Mouse (Mus musculus): ENCODE measurements around the gene Mfsd2b.
"Not testable (repeated sequence)": the region's sequence is repeated elsewhere in the genome, so short reads cannot be mapped to it uniquely, and the experiment has no call there.

The Mfsd2b gene

DNA sequence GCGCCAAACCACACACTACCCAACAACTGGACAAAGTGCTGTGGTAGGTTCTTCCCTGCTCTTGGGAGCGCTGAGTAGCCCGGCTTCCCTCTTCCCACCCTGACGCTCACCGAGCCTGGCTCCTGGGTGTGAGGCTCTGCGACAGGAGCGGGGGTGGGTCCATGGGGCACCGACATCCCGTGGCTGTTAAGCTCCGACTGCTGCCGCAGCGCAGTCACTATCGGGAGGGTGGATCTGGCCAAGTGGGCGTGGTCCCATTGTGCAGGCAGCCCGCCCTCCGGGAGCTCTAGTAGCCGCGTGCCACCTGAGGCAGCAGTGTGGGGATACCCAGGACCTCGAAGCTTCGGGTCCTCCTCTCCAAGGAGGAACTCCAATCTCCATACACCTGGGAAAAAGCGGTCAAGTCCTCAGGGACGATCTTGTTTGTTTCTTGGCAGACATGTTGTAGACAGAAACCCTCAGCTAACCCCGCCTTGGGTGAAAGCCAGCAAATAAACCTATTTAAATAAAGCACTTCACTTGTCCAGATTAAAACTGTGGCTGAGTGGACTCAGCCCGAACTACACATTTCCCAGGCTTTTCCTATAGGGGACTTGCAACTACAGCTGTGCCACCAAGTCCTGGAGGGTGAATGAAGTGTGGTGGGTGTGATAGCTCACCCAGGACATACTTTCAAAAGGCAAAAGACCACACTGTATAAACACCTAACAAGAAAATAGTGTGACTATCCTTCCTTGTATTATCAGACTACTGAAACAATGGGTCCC, at the start of gene Mfsd2b:
Mfsd2b (minus strand) TSS at position 199 of the 767 bp plus-strand sequence.
- peak; percentile 60 to 64 for DNase-seq (ENCODE audit: low spot score in 2 of 2)

DNA sequence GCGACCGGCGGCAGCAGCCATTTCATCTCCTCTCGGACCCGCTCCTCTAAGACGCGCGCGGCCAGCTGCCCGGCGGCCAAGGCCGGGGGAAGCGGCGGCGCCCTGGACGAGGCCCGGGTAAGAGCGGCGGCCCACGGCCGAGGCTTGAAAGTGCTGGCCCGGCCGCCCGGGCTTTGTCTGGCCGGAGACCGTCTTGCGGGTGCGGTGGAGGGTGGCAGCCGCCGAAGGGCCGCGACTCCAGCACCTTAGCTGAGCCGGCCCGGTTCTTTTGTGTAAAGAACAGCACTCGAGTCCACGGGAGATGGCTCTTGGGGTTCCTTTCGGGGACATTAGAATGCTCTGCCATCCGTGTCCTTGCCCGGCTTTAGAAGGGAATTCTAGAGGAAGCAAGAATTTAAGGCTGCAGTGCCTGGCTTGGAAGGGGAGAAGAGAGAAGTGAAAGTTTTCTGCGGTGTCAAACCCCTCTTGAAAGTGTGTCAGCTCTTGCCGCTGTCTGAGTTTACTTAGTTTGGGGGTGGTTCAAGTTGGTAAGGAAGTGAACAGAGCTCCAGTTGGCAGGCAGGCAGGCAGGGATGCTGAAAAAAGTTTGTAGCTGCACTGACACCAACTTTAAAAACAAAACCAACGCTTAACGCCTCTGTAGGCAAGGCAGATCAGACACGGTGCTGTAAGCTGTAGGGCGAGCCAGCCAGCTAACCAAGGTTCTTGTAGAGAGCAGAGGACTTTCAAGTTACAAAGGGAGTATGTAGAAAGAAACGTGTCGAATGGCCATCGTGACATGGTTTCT, 43.8 kb upstream of the Mfsd2b start:
- DNase-seq (ENCODE audit: low spot score in 2 of 2): peak; percentile 63 to 68

DNA sequence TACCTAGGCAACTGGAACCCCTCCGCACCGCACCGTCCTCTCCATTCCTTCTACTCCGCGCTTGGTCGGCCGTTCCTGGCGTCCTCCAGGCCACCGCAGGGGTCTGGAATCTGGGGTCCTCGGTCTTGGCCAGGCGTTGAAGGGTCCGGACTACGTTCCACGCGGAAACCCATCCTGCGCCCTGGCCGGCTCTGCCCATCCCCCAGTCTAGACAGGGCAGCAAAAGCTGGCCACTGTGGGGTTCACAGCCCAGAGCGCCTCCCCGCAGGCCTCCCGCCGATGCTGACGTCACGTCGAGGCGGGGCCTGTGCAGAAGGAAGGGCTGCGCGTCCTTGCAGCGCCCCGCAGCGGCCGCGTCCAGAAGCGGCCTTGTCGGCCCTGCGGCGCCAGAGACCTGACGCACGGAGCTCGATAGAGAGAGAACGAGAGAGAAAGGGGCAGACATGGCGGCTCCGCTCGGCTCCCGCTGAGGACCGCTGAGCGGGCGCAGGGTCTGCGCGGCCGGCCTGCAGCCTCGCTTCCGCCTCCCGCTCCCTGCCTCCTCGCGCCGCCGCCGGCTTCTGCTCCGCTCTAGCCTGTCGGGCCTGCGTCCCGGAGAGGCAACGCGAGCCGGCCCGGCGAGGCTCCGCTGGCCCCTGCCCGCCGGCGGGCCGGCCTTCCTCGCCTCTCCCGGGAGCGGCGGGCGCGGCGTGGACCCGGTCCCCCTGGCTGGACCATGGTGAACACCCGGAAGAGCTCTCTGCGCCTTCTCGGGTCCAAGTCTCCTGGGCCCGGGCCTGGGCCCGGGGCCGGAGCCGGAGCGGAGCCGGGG, 43.0 kb upstream of the Mfsd2b start, which contains the start of gene Atad2b:
Atad2b (plus strand) TSS at position 360 of the 811 bp plus-strand sequence.
- peak; percentile 95 to 97 for DNase-seq (ENCODE audit: low spot score in 2 of 2)

GRCm38 (mm10) chr12:4914944-4915343, 40.8 kb upstream of the Mfsd2b start:
- DNase-seq (ENCODE audit: low spot score in 2 of 2): no peak

DNA sequence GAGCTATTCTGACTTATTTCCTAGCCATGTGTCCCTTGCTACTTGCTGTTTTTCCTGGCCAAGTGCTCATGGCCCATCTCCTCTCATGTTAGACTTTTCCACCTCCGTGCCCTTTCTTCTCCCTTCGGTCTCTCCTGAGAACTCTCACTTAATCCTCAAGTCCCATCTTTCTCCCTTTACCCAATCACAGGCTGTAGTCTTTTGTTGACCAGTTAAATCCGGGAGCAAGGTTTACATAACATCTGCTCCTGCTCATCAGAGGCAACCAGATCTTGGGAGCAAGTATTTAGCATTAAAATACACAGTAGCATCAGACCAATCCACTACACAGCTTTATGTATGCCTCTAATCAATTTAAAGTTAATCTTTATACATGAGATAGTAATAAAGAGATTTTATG, 40.3 kb upstream of the Mfsd2b start:
- DNase-seq (ENCODE audit: low spot score in 2 of 2): no peak

DNA sequence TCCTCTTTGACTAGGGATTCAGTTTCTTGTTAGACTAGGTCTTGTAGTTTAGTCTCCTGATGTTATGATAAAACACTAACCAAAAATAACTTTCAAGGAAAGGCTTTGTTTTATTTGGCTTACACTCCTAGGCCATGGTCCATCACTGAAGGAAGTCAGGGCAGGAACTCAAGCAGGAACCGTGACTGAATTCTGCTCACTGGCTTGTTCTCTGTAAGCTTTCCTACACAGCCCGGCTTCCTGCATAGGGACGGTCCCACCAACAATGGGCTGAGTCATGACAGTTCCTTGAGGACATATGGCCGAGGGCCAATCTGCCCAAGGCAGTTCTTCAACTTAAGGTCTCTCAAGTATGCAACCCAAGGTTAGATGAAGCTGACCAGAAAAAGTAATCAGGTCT, 37.6 kb upstream of the Mfsd2b start:
- DNase-seq (ENCODE audit: low spot score in 2 of 2): peak; percentile 67 to 83

DNA sequence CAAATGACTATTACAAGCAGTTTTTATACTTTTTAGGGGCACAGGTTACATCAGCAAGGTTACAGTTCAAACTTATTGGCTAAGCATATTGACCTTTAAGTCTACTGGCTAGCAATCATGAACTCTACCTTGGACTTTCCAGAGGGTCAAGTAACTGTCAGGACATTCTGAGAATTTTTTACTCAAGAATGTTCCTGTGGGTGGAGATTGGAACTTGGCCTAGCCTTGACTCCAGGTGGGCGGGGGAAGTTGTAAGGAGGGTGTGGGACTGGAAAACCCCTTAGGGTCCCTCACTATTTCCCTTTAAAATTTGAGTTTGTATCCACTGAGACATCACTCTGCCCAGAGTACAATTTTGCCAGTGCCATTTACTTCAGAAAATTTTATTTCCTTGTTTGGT, 36.3 kb upstream of the Mfsd2b start:
- DNase-seq (ENCODE audit: low spot score in 2 of 2): not testable (repeated sequence)

- DNase-seq (ENCODE audit: low spot score in 2 of 2): no peak
Observed at GRCm38 (mm10) chr12:4908391-4908790, 34.2 kb upstream of the Mfsd2b start.

DNA sequence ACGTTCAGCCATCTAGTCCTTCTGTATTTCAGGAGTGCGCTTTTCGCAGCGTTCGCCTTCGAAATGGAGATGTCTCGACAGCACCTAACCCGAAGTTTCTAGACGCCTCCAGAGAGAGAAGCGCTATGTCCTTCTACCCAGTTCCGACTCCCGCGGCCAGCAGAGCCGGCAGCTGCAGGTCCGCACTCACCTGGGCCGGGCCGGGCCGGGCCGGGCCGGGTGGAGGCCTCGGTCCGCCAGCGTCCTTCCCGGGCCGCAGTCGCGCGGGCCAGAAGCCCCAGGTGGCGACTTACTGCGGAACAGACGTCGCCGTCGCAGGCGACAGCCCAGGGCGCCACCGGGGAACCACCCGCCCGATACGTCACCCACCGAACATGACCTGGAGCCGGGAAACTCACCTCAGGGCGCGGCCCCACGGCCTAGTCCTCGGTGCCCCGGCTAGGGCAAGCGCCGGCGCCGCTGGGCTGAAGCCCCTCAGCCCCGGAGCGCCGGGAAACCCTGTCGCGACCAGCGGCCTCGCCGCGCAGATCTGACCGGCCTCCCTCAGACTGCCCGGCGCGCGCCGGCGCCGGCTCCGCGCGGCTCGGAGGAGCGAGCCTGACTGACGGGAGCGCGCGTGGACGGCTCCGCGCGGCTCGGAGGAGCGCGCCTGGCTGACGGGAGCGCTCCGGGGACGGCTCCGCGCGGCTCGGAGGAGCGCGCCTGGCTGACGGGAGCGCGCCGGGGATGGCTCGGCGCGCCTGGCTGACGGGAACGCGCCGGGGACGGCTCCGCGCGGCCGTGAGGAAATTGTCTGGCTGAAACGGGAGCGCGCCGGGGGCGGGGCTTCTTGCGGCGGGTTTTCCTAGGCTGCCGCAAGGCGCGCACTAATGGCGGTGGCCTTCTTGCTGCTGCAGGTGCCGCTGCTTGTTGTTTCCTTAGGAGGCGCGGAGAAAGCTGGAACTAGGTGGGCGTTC, 33.1 kb upstream of the Mfsd2b start, which contains the start of gene Ubxn2a:
Ubxn2a (minus strand) TSS at position 755 of the 956 bp plus-strand sequence.
- DNase-seq (ENCODE audit: low spot score in 2 of 2): peak; percentile 92 to 95

GRCm38 (mm10) chr12:4906476-4906875, 32.3 kb upstream of the Mfsd2b start:
- no peak for DNase-seq (ENCODE audit: low spot score in 2 of 2)

- DNase-seq (ENCODE audit: low spot score in 2 of 2): no peak
Observed at GRCm38 (mm10) chr12:4905946-4906345, 31.8 kb upstream of the Mfsd2b start.

DNA sequence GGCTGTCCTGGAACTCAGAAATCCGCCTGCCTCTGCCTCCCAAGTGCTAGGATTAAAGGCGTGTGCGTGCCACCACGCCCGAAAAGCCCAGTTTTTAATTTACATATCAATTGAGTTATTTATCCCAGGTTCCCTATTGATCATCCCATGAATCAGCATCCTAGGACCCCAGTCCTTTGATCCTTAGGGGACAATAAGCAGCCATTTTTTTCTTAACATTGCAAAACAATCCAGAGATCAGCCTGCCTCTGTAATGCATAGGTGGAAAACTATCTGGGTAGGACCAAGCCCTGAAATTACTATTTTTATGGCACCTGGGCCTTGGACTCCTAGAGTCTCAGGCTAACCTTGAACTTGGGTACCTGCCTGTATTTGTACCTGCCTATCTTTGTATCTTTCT, 23.9 kb upstream of the Mfsd2b start:
- DNase-seq (ENCODE audit: low spot score in 2 of 2): no peak

DNA sequence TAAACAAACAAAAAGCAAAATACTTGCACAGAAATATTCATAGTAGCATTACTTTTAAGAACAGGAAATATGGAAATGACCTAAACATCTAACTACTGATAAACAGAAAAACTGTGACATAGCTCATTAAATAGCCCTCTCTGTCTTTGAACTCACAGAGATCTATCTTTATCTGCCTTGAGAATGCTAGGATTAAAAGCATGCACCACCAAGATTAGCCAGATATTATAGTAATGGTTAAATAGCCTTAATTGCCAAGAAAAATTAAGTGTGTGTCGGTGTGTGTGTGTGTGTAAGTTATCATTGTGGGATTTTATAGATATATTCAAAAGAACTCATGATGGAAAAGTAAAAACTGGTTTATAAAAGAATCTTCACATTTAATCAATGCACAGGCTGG, 15.7 kb upstream of the Mfsd2b start:
- no peak for DNase-seq (ENCODE audit: low spot score in 2 of 2)

DNA sequence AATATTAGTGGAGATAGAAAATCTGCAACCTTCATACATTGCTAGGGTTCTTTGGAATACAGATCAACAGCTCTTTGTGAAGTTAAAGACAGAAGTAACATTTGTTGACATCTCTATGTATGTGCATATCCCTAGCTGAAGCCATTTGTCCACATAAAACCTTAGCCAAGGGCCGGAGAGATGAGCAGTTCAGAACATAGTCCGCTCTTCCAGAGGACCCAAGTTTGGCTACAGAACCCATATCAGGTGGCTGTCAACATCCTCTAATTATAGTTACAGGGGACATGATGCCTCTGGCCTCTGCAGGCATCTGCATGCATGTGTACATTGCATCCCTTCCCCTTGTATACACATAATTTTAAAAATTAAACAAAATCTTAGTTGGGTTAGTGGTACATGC, 15.1 kb upstream of the Mfsd2b start:
- DNase-seq (ENCODE audit: low spot score in 2 of 2): no peak

GRCm38 (mm10) chr12:4888739-4889138, 14.6 kb upstream of the Mfsd2b start:
- DNase-seq (ENCODE audit: low spot score in 2 of 2): no peak

DNA sequence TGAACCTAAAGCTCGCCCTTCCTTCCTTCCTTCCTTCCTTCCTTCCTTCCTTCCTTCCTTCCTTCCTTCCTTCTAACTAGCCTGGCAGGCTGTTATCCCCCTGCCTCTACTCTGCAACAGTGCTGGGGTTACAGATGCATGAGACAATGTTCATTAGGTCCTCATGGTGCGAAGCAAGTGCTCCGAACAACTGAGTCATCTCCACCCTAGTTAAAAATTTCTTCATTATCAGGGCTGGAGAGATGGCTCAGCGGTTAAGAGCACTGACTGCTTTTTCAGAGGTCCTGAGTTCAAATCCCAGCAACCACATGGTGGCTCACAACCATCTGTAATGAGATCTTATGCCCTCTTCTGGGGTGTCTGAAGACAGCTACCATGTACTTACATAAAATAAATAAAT, 12.4 kb upstream of the Mfsd2b start:
- not testable (repeated sequence) for DNase-seq (ENCODE audit: low spot score in 2 of 2)

GRCm38 (mm10) chr12:4885062-4885461, 10.9 kb upstream of the Mfsd2b start:
- no peak for DNase-seq (ENCODE audit: low spot score in 2 of 2)

DNA sequence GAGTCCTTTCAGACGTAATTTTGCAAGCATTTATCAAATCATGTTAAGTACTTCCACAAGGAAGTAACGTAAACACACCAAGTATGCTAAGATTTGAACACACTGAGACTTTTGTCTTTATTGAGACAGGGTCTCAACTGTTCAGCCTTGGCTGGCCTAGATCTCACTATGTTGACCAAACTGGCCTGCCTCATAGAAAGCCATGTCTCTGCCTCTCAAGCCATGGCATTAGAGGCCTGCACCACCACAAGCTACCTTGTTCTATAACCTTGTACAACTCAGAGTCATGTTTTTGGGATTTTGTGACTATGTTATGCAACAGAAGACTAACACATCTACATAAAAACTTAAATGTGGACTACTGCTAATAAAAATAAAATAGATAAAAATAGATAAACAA, 7.9 kb upstream of the Mfsd2b start:
- DNase-seq (ENCODE audit: low spot score in 2 of 2): no peak

DNA sequence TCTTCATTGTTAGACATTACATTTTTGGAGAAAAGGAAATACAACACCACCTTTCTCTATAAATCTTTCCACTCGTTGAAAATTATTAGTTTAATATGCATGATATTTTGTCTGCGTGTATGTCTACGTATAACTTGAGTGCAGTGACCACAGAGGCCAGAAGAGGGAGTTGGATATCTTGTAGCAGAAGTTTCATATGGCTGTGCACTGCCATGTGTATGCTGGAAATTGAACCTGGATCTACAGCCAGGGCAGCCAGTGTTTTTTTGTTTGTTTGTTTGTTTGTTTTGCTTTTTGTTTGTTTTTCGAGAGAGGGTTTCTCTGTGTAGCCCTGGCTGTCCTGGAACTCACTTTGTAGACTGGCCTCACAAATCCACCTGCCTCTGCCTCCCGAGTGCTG, 4.9 kb upstream of the Mfsd2b start:
- no peak for DNase-seq (ENCODE audit: low spot score in 2 of 2)

DNA sequence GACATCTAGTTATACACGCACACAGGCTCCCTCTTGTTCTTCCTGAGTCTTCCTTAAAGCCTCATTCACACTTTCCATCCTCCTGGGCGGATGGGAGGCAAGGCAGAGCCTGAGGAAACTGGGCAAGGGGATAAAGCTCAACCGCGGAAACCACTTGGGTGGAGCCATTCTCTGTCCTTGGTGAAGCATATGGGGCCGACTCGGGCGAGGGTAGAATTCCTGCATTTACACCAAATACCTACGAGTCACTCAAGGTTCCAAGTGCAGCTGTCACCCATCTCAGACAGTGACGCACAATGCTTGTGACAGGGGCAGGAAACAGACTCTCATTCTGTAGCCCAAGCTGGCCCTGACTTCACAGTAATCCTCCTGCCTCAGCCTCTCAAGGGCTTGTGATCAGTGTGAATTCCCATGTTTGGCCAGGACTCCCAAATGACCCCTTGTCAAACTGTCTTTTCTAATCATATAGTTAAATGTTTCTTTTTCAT, 4.2 kb upstream of the Mfsd2b start:
- no peak for DNase-seq (ENCODE audit: low spot score in 2 of 2)

- no peak for DNase-seq (ENCODE audit: low spot score in 2 of 2)
Observed at GRCm38 (mm10) chr12:4875623-4876022, 1.5 kb upstream of the Mfsd2b start.
